Mouse (Mus musculus) spleen, adult 2 months (tissue): ENCODE measurements around the gene Fnbp4. TPM values are rescaled to one million over a fixed set of nuclear protein-coding genes. Genes with fewer than 3 reads are reported as not detected.
"Not testable (repeated sequence)": the region's sequence is repeated elsewhere in the genome, so short reads cannot be mapped to it uniquely, and the experiment has no call there.

ENCODE experiments used
- DNase-seq, 2 experiments: peaks; one replicate each; pipeline versions ENCODE4 v3.0.0 to v3.0.0-alpha.2; 2012 to 2021; ENCODE audit warnings: low spot score in 2 of 2, low read depth in 1 of 2
- H3K27ac ChIP-seq: fragments of 200-500 bp; 2 replicates; pipeline ENCODE4 v1.5.1; 2012; ENCODE audit warnings: low read length, inconsistent platforms; ENCODE audit not compliant: insufficient read depth
- H3K27me3 ChIP-seq: fragments of 200-500 bp; 2 replicates; pipeline ENCODE4 v1.6.1; 2012; ENCODE audit warnings: mild to moderate bottlenecking, moderate library complexity, low read length, inconsistent platforms; ENCODE audit not compliant: control insufficient read depth, insufficient read depth
- H3K36me3 ChIP-seq: fragments of 200-500 bp; 2 replicates; pipeline ENCODE4 v1.6.1; 2012; ENCODE audit warnings: mild to moderate bottlenecking, low read length, inconsistent platforms; ENCODE audit not compliant: control insufficient read depth, insufficient read depth
- H3K4me1 ChIP-seq: fragments of 200-500 bp; 2 replicates; pipeline ENCODE4 v1.6.1; 2011; ENCODE audit warnings: inconsistent platforms; ENCODE audit not compliant: control insufficient read depth, insufficient read depth, insufficient read length
- H3K4me3 ChIP-seq: fragments of 200-500 bp; 2 replicates; pipeline ENCODE4 v1.5.1; 2011; ENCODE audit warnings: mild to moderate bottlenecking, inconsistent platforms; ENCODE audit not compliant: insufficient read depth, insufficient read length; ENCODE audit errors: extremely low read depth
- CTCF ChIP-seq: fragments of 200-500 bp; IDR thresholded peaks from 2 replicates; pipeline ENCODE4 v1.5.1; 2011; ENCODE audit warnings: mild to moderate bottlenecking, inconsistent platforms; ENCODE audit not compliant: insufficient read depth, insufficient read length, insufficient replicate concordance; ENCODE audit errors: extremely low read depth
- POLR2A ChIP-seq: fragments of 200-500 bp; IDR thresholded peaks from 2 replicates; pipeline ENCODE4 v1.6.1; 2011; ENCODE audit warnings: low read depth, low read length, inconsistent platforms
- WGBS: fragments of 180-500 bp; shearing (Covaris S2); methylation state at CpG from one replicate; pipeline ENCODE4 v1.1.7; 2018; 5-methylcytosine and 5-hydroxymethylcytosine counted together
- polyA plus RNA-seq: library from polyadenylated mRNA; depleted of rRNA; stranded (reverse); fragments of >200 nt; gene quantifications from 2 replicates; pipeline ENCODE4 v1.2.3, GENCODE M21; 2012; rRNA removed

Gene Fnbp4
- polyA plus RNA-seq, 1 experiment: 45.3 TPM

DNA sequence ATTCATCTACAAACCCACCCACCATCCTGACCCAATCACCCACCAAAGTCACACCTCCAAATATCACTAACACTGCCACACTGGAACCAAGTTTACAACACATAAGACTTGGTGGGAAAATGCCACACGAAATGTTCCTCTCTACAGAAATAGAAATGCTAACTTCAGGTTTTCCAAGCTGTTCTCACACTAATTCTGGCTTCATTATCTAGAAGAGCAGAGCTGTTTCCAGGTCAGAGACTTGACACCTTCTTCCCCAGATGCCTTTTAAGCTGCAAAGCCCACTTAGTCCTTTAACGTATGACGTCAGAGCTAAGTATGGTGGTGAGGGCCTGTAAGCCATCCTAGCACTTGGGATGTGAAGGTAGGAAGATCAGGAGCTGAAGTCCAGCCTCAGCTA, 73.5 kb downstream of the Fnbp4 start:
- no peaks in the 10 kb centered on the region for H3K27me3 ChIP-seq
- no peak for TF ChIP-seq POLR2A
- H3K4me3 ChIP-seq: no peak overlapping the region
- no peak overlapping the region for H3K27ac ChIP-seq
- 95% methylated on average over 3 of the region's 3 CpGs for WGBS
- no peaks in the 10 kb centered on the region for H3K4me1 ChIP-seq
- no peak for DNase-seq
- H3K36me3 ChIP-seq: no peaks in the 10 kb centered on the region

DNA sequence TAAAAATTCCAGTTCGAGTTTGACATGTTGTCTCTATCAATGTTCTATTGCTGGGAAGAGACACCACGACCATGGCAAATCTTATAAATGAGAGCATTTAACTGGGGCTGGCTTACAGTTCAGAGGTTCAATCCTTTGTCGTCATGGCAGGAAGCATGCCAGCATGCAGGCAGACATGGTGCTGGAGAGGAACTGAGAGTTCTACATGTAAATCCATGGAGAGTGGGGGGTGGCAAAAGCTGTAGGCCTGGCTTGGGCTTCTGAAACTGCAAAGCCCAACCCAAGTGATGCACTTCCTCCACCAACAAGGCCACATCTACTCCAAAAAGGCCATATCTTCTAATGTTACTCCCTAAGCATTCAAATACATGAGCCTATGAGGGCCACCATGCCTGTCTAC, 75.7 kb downstream of the Fnbp4 start:
- WGBS: 73% methylated on average over 3 of the region's 3 CpGs
- TF ChIP-seq CTCF (no peak), POLR2A (no peak)
- DNase-seq: no peak
- Histone ChIP-seq H3K27me3 (no peaks in the 10 kb centered on the region), H3K36me3 (no peaks in the 10 kb centered on the region), H3K4me1 (no peaks in the 10 kb centered on the region), H3K27ac (no peak overlapping the region), H3K4me3 (no peak overlapping the region)

DNA sequence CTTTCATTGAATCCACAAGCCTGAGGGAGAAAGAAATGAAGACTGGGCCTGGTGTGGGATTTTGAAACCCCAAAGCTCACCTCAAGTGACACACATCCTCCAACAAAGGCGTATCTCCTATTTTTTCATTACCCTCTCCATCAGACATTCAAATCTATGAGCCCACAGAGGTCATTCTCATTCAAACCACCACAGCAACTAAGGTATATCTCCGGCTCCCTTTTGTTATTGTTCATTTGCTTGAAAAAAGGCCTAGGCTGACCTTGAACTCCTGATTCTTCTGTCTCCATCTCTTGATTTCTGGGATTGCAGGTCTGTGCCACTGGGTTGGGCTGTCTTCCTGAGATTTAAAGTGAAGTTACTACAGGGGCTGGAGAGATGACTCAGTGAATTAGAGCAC, 77.8 kb downstream of the Fnbp4 start:
- H3K4me3 ChIP-seq: no peak overlapping the region
- H3K27me3 ChIP-seq: no peaks in the 10 kb centered on the region
- WGBS: 94% methylated on average over 2 of the region's 2 CpGs
- DNase-seq: no peak
- H3K27ac ChIP-seq: no peak overlapping the region
- no peaks in the 10 kb centered on the region for H3K36me3 ChIP-seq
- H3K4me1 ChIP-seq: no peaks in the 10 kb centered on the region
- no peak for TF ChIP-seq POLR2A
- TF ChIP-seq CTCF: no peak

DNA sequence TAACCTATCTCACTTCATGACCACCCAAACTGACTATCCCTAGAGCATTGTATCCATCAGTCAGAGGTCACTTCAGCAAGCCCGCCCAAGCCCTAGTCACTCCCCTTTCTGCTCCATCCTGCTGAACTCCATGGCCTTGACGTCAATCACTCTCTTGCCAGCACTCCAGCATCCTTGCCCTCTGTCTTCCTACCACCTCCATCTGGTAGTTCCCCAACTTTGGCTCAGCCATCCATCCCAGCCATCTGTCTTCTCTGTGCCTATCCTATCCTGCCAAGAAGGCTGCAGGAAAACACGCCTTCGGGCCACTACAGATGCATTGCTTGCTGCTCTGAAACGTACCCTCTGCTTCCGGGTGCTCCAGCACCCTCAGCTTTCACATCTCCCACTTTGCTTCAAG, 78.6 kb downstream of the Fnbp4 start:
- Histone ChIP-seq H3K27ac (no peak overlapping the region), H3K27me3 (no peaks in the 10 kb centered on the region), H3K36me3 (no peaks in the 10 kb centered on the region), H3K4me1 (no peaks in the 10 kb centered on the region), H3K4me3 (no peak overlapping the region)
- no peak for DNase-seq
- WGBS: 88% methylated on average over 6 of the region's 6 CpGs
- TF ChIP-seq POLR2A (no peak), CTCF (no peak)

GRCm38 (mm10) chr2:90824528-90824927, 79.4 kb downstream of the Fnbp4 start:
- not testable (repeated sequence) for H3K27ac ChIP-seq, H3K27me3 ChIP-seq, H3K36me3 ChIP-seq, DNase-seq, H3K4me1 ChIP-seq, H3K4me3 ChIP-seq
- WGBS: 78% methylated on average over 10 of the region's 10 CpGs

DNA sequence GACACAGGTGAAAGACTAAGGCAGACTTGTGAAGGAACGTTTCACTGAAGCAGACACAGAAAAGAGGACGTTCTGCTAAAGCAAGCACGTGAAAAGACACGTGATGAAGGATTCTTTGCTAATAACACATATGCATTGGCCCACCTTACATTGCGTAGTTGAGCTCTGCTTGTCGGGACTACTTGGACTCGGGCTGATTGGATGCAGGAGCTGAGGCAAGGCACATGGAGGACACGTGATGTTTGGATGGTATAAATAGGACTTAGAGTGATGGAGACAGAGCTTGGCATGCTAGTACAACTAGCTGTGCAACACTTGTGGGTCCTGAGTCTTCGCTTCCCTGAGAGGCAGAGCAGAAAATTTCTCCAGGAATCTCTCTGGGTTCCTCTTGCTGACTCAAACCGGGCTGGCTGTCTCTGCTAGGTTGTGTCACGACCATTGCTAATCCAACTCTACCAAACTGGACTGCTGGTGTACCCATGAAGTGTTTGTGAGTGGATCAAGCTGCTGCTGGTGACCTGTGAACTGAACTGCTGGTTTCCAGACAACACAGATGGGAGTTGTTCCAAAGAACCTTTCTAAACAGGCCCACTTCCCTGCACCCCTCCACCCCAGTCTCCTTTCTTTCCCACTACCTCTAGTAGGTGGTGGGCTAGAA, 80.5 kb downstream of the Fnbp4 start:
- DNase-seq: no peak
- Histone ChIP-seq H3K27ac (no peak overlapping the region), H3K4me1 (no peaks in the 10 kb centered on the region), H3K27me3 (no peaks in the 10 kb centered on the region), H3K36me3 (no peaks in the 10 kb centered on the region), H3K4me3 (no peak overlapping the region)
- TF ChIP-seq POLR2A (no peak), CTCF (no peak)
- 84% methylated on average over 11 of the region's 11 CpGs for WGBS

DNA sequence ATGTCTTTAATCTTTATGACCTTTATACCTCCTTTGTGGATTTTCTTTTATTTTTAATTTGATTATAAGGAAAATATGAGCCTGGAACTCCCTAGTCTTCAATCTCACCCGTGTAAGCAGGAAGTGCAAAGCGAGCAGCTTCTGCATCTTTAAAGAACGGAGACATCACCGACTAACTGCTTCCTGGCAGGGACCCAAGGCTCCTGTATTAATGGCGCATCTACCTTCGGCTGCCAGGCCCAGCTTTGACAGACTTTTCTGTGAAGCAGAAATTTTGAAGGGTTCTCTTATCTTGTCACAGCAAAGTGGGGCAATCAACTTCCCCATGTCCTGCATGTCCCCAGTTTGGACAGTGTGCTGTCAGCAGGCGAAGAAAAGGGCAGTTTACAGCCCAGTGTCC, 83.6 kb downstream of the Fnbp4 start:
- no peaks in the 10 kb centered on the region for H3K4me1 ChIP-seq
- H3K4me3 ChIP-seq: no peak overlapping the region
- no peak for DNase-seq
- 46% methylated on average over 7 of the region's 7 CpGs for WGBS
- H3K27me3 ChIP-seq: no peaks in the 10 kb centered on the region
- no peak for TF ChIP-seq POLR2A
- H3K27ac ChIP-seq: no peak overlapping the region
- no peaks in the 10 kb centered on the region for H3K36me3 ChIP-seq

Other genes starting within 250 kb of the Fnbp4 start
- gene Ptprj, start 164.7 kb upstream of the Fnbp4 start, polyA plus RNA-seq: 21.0 and 21.9 TPM in 2 replicates
- gene Nup160, start 68.2 kb upstream of the Fnbp4 start, polyA plus RNA-seq: 10.3 and 11.5 TPM in 2 replicates
- 0.06 and 0.12 TPM in 2 replicates for gene Agbl2, start 37.4 kb downstream of the Fnbp4 start, polyA plus RNA-seq
- 18.5 and 21.4 TPM in 2 replicates for gene Mtch2, start 101.8 kb downstream of the Fnbp4 start, polyA plus RNA-seq
- 1.7 and 2.7 TPM in 2 replicates for gene C1qtnf4, start 140.5 kb downstream of the Fnbp4 start, polyA plus RNA-seq
- gene Kbtbd4, start 159.4 kb downstream of the Fnbp4 start, polyA plus RNA-seq: 11.8 and 12.1 TPM in 2 replicates
- gene Ndufs3, start 159.5 kb downstream of the Fnbp4 start, polyA plus RNA-seq: 54.7 and 59.7 TPM in 2 replicates
- gene Celf1, start 195.0 kb downstream of the Fnbp4 start, polyA plus RNA-seq: 35.3 TPM in 2 replicates